Mouse (Mus musculus): ENCODE data around the gene Cryab.

The Cryab gene

GRCm38 (mm10) chr9:50795266-50795665 is 44.1 kb downstream of the Cryab start:
- no peak for DNase-seq (ENCODE audit: extremely low read depth, insufficient read length, low spot score)

GRCm38 (mm10) chr9:50796776-50797175 is 45.7 kb downstream of the Cryab start:
- DNase-seq (ENCODE audit: extremely low read depth, insufficient read length, low spot score), result no peak

GRCm38 (mm10) chr9:50797641-50798040 is 46.5 kb downstream of the Cryab start:
- no peak for DNase-seq (ENCODE audit: extremely low read depth, insufficient read length, low spot score)

GRCm38 (mm10) chr9:50798368-50798767 is 47.2 kb downstream of the Cryab start:
- no peak for DNase-seq (ENCODE audit: extremely low read depth, insufficient read length, low spot score)

- DNase-seq (ENCODE audit: extremely low read depth, insufficient read length, low spot score), result no peak
These were observed 49.9 kb downstream of the Cryab start for GRCm38 (mm10) chr9:50800985-50801384.

GRCm38 (mm10) chr9:50803055-50803671 is 52.0 kb downstream of the Cryab start:
- no peak for DNase-seq (ENCODE audit: extremely low read depth, insufficient read length, low spot score)

Data from 3134 (cell line).